Comparison of ENCODE assay signal across 13 mouse cellular contexts in genomic region chr10:60215077-60215960, GRCm38 (mm10). TPM values are rescaled to one million over a fixed set of nuclear protein-coding genes. Genes with fewer than 3 reads are reported as not detected.
DNase-seq lines count a peak whose midpoint lies in the region; ATAC-seq and TF ChIP-seq lines count a peak whose summit lies in the region.
"Had no signal": no experiment of that assay in that cellular context is flagged by ENCODE, and none has a peak within 500 bp of the region (broad histone marks: within the 10 kb centered on the region; RNA-seq: fewer than 3 reads in every experiment).

No protein-coding gene starts in this region.

- no peak overlapping the region for H3K4me3 ChIP-seq in hindbrain, embryonic 16.5 days (ENCODE audit: low read length)
- no peak overlapping the region for H3K4me3 ChIP-seq in left cerebral cortex, adult 2 months
- H3K4me3 ChIP-seq: erythroblast, embryonic 14.5 days; heart, adult 2 months; megakaryocyte, embryonic 14.5 days had no signal

- peak; percentile 65 to 68 for DNase-seq in left cerebral cortex, adult 18-20 months (ENCODE audit: low spot score in 2 of 2)
- no peak for DNase-seq in left cerebral cortex, adult 11 months (ENCODE audit: low spot score)
- peak in 1 of 2 experiments; percentile 62 for DNase-seq in left cerebral cortex, adult 2 months (ENCODE audit: extremely low spot score in 1 of 2, low spot score in 2 of 2)
- peak; percentile 51 to 52 for DNase-seq in right cerebral cortex, adult 2 months (ENCODE audit: low spot score in 2 of 2)
- DNase-seq in MN1 (ENCODE audit: low spot score) = no peak
- no peak for DNase-seq in adrenal gland, adult 2 months
- DNase-seq in adrenal gland, postnatal 14 days = no peak
- DNase-seq: heart, adult 2 months had no signal

- 61% methylated on average over 14 of the region's 14 CpGs for WGBS in hindbrain, embryonic 16.5 days

- no peak for ATAC-seq in hindbrain, embryonic 16.5 days

- no peaks in the 10 kb centered on the region for H3K36me3 ChIP-seq in hindbrain, embryonic 16.5 days (ENCODE audit: control insufficient read depth, insufficient read depth, low read length)

- no peaks in the 10 kb centered on the region for H3K9me3 ChIP-seq in hindbrain, embryonic 16.5 days (ENCODE audit: control insufficient read depth, low read length)
- H3K9me3 ChIP-seq: megakaryocyte, embryonic 14.5 days had no signal

- intact Hi-C loops in left cerebral cortex, adult 2 months (cut with DNase I) = no loop called here

- peak overlapping the region; percentile 54; the same call in 1 of the 2 replicates for H3K27ac ChIP-seq in hindbrain, embryonic 16.5 days (ENCODE audit: low read depth, low read length)
- peak overlapping the region; percentile 50; the same call in 1 of the 2 replicates for H3K27ac ChIP-seq in left cerebral cortex, adult 2 months
- H3K27ac ChIP-seq: heart, adult 2 months; kidney, postnatal 0 days had no signal

- H3K4me2 ChIP-seq in hindbrain, embryonic 16.5 days (ENCODE audit: low read length) = peak overlapping the region; percentile 25

- no peak overlapping the region for H3K9ac ChIP-seq in hindbrain, embryonic 16.5 days (ENCODE audit: low read depth, low read length)

- peaks cover 12% of the 10 kb centered on the region for H3K27me3 ChIP-seq in hindbrain, embryonic 16.5 days (replicated peaks; ENCODE audit: control insufficient read depth, insufficient read depth, low read length)

- no peak for TF ChIP-seq CTCF in left cerebral cortex, adult 2 months (IDR thresholded peaks at IDR 0.05)

- peaks cover 33% of the 10 kb centered on the region for H3K4me1 ChIP-seq in hindbrain, embryonic 16.5 days (ENCODE audit: control insufficient read depth, insufficient read depth, low read depth, low read length)

RNA-seq across cellular contexts. Expression of gene Chst3, which starts 3.7 kb away (rescaled TPM):
- total RNA-seq in left cerebral cortex, adult 18-20 months (2021) = 1 to 10 TPM in 1 of 2 experiments, under 1 TPM in 1; 0.65 to 1.1 TPM
- polyA plus RNA-seq in hindbrain, embryonic 16.5 days (2015; fragmentation: Nextera tagmentation; extraction: Ambion mirVana) = 1.7 and 1.9 TPM in 2 replicates
- total RNA-seq in left cerebral cortex, adult 2 months (2021) = 1 to 10 TPM; 1.2 to 1.4 TPM
- under 1 TPM; 0.37 to 0.79 TPM for total RNA-seq in adrenal gland, adult 2 months (2021)
- 1.7 TPM in 2 replicates for polyA plus RNA-seq in adrenal gland, adult 2 months (2012; rRNA removed)
- 2.0 and 5.4 TPM in 2 replicates for total RNA-seq in adrenal gland, postnatal 14 days (2021)
- total RNA-seq: MEL had no signal
- polyA plus RNA-seq: erythroblast, embryonic 14.5 days had no signal

Comparison
In these comparisons a context has a peak if more than half of its experiments do, and no peak if none do; other contexts are left out.
1. DNase-seq: peak in left cerebral cortex, adult 18-20 months (2 of 2) and right cerebral cortex, adult 2 months (2 of 2); none in left cerebral cortex, adult 11 months (single experiment), MN1 (single experiment), adrenal gland, adult 2 months (single experiment) and adrenal gland, postnatal 14 days (single experiment).